Mouse (Mus musculus) cerebellum, postnatal 4 days (tissue): ENCODE measurements at regions not wholly inside any gene's neighbourhood (a gene's known extent, or its start where the extent isn't known, plus 50 kb on each side); places are given as distances from the start of the nearest gene placed in this dataset.
A peak's percentile ranks its signal among the peaks of the same experiment; 100 is the strongest.

ENCODE experiments used
- DNase-seq, 2 experiments: peaks; one replicate each; pipeline ENCODE4 v3.0.0; 2022; ENCODE audit warnings: low spot score in 2 of 2, mixed read lengths in 1 of 2

- no peak for DNase-seq
These were observed 258.8 kb downstream of the Fzd1 start for GRCm38 (mm10) chr5:4499036-4499435.

GRCm38 (mm10) chr5:4498425-4498824, 259.4 kb downstream of the Fzd1 start:
- DNase-seq: no peak

- no peak for DNase-seq
These were observed 261.0 kb downstream of the Fzd1 start for GRCm38 (mm10) chr5:4496907-4497200.

GRCm38 (mm10) chr5:4496132-4496906, 261.5 kb downstream of the Fzd1 start:
- DNase-seq: peak in 1 of 2 experiments; percentile 61

GRCm38 (mm10) chr5:4495482-4495881, 262.4 kb downstream of the Fzd1 start:
- no peak for DNase-seq

GRCm38 (mm10) chr5:4486391-4487132, 271.3 kb downstream of the Fzd1 start:
- DNase-seq: no peak

- peak in 1 of 2 experiments; percentile 66 for DNase-seq
These were observed 272.1 kb downstream of the Fzd1 start for GRCm38 (mm10) chr5:4485542-4486390.

GRCm38 (mm10) chr5:4484780-4485179, 273.1 kb downstream of the Fzd1 start:
- no peak for DNase-seq

GRCm38 (mm10) chr5:4484151-4484550, 273.7 kb downstream of the Fzd1 start:
- peak in 1 of 2 experiments; percentile 14 for DNase-seq

GRCm38 (mm10) chr5:4474255-4474654, 282.1 kb downstream of the Mterf1b start:
- DNase-seq: no peak
